Mouse (Mus musculus): ENCODE data around the gene Kif22. TPM values are rescaled to one million over a fixed set of nuclear protein-coding genes. Genes with fewer than 3 reads are reported as not detected.

Gene Kif22
- polyA plus RNA-seq, 1 experiment from 2014 or later: 163 TPM

- Histone ChIP-seq H3K27me3 (no peaks in the 10 kb centered on the region), H3K27ac (no peak overlapping the region), H3K9me3 (no peaks in the 10 kb centered on the region), H3K36me3 (replicated peaks) (peaks cover 38% of the 10 kb centered on the region), H3K4me2 (no peak overlapping the region), H3K9ac (no peak overlapping the region), H3K4me3 (replicated peaks) (no peak overlapping the region), H3K4me1 (peaks cover 37% of the 10 kb centered on the region)
- WGBS: 94% methylated on average over 10 of the region's 10 CpGs
- no peak for ATAC-seq (ENCODE audit: low FRiP score)
Measured at GRCm38 (mm10) chr7:127012845-127013244, 29.4 kb downstream of the Kif22 start.

DNA sequence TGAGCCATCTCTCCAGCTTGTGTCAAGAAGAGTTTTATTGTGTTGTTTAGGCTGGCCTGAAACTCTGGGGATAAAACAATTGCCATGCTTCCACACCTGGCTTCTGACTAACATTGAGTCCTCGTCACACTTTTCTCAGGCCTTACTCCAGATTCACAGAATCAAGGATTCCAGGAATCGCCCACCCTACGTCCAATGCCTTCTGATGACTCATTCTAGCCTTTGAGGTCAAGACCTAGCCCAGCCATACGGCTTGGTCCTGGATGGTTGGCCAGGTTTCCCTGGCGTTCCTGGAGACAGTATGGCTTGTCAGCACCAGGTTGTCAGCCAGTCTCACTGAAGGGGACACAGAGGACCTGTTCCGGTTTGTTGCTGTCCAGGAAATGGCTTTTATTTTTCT is 29.9 kb downstream of the Kif22 start:
- Histone ChIP-seq H3K4me3 (replicated peaks) (no peak overlapping the region), H3K4me1 (peaks cover 33% of the 10 kb centered on the region), H3K27me3 (no peaks in the 10 kb centered on the region), H3K9ac (no peak overlapping the region), H3K4me2 (no peak overlapping the region), H3K36me3 (replicated peaks) (peaks cover 38% of the 10 kb centered on the region), H3K9me3 (no peaks in the 10 kb centered on the region), H3K27ac (no peak overlapping the region)
- no peak for ATAC-seq (ENCODE audit: low FRiP score)
- 91% methylated on average over 6 of the region's 6 CpGs for WGBS

DNA sequence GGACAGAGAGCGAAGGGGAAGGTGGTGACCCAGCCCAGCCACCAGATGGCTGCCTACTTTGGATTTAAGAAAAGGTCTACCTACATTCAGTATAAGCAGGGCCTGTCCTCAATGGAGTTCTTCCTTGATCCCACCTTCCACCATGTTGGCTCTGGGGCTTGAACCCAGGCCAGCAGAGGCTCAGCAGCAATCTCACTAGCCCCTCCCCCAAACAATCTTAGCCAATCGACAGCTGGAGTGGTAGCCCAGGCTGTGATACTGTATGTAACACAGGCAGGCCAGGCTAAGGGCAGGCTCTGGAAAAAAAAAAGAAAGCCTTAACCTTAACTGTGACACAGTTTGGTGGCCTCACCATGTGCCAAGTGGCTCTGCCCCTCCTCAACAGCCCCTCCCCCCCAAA is 30.6 kb downstream of the Kif22 start:
- no peak for ATAC-seq (ENCODE audit: low FRiP score)
- 74% methylated on average over 2 of the region's 2 CpGs for WGBS
- Histone ChIP-seq H3K4me1 (peaks cover 33% of the 10 kb centered on the region), H3K27me3 (no peaks in the 10 kb centered on the region), H3K4me3 (replicated peaks) (no peak overlapping the region), H3K27ac (peak overlapping the region; percentile 19; the same call in 1 of the 2 replicates), H3K9ac (no peak overlapping the region), H3K36me3 (replicated peaks) (peaks cover 38% of the 10 kb centered on the region), H3K4me2 (no peak overlapping the region), H3K9me3 (no peaks in the 10 kb centered on the region)

GRCm38 (mm10) chr7:127011051-127011450 is 31.2 kb downstream of the Kif22 start:
- Histone ChIP-seq H3K9me3 (no peaks in the 10 kb centered on the region), H3K27me3 (no peaks in the 10 kb centered on the region), H3K27ac (no peak overlapping the region), H3K4me3 (replicated peaks) (no peak overlapping the region), H3K4me2 (no peak overlapping the region), H3K36me3 (replicated peaks) (peaks cover 38% of the 10 kb centered on the region), H3K4me1 (peaks cover 32% of the 10 kb centered on the region), H3K9ac (no peak overlapping the region)
- no peak for ATAC-seq (ENCODE audit: low FRiP score)
- WGBS: 93% methylated on average over 2 of the region's 2 CpGs

DNA sequence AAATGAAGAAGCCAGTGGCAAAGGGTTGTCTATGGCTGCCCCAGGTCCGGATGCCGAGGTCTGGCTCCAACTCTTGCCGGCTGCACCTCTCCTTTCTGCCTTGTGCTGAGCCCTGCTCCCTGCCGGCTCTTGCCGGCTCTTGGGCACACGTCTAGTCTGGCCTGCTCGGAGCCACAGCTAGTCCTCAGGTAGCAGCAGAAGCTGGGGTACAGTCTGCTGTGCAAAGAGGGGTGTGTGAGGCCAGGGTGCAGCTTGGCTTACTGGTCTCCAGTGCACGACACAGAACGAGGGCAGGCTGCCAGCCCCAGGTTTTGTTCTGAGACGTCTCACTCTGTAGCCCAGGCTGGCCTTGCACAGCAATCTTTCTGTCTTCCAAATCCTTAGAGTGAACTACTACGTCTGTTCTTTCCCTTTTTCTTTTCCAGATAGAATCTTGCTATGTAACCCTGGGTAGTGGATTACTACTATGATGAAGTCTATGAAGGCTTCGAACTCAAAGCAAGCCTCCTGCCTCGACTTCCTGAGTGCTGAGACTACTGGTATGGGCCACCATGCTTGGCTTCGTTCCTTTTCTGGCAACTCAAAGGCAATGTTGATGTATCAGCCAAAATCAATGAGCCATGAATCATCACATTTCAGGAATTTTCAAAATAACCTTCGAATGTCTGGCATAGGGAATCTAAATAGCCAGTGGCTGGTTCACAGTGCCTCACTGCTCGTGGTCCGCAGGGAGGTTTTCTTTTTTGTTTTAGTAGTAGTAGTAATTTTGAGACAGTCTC is 32.8 kb downstream of the Kif22 start:
- Histone ChIP-seq H3K27ac (peak overlapping the region; percentile 78; the same call in 1 of the 2 replicates), H3K4me1 (peaks cover 17% of the 10 kb centered on the region), H3K4me3 (replicated peaks) (no peak overlapping the region), H3K9me3 (no peaks in the 10 kb centered on the region), H3K9ac (0 out of 2 replicates have a peak overlapping the region, but pooled peaks have one; percentile 2), H3K4me2 (no peak overlapping the region), H3K36me3 (replicated peaks) (peaks cover 25% of the 10 kb centered on the region), H3K27me3 (no peaks in the 10 kb centered on the region)
- no peak for ATAC-seq (ENCODE audit: low FRiP score)
- 87% methylated on average over 17 of the region's 17 CpGs for WGBS

- Histone ChIP-seq H3K4me1 (peaks cover 11% of the 10 kb centered on the region), H3K27ac (peak overlapping the region; percentile 78), H3K9me3 (no peaks in the 10 kb centered on the region), H3K36me3 (replicated peaks) (peaks cover 14% of the 10 kb centered on the region), H3K4me3 (replicated peaks) (no peak overlapping the region), H3K27me3 (no peaks in the 10 kb centered on the region), H3K9ac (0 out of 2 replicates have a peak overlapping the region, but pooled peaks have one; percentile 2), H3K4me2 (no peak overlapping the region)
- 77% methylated on average over 9 of the region's 9 CpGs for WGBS
- peak; percentile 68 for ATAC-seq (ENCODE audit: low FRiP score)
Measured at GRCm38 (mm10) chr7:127008239-127009019, 33.8 kb downstream of the Kif22 start.

GRCm38 (mm10) chr7:127007313-127008024 is 34.8 kb downstream of the Kif22 start:
- Histone ChIP-seq H3K36me3 (replicated peaks) (peaks cover 4% of the 10 kb centered on the region; the same call in 1 of the 2 replicates), H3K27me3 (no peaks in the 10 kb centered on the region), H3K9me3 (no peaks in the 10 kb centered on the region), H3K27ac (0 out of 2 replicates have a peak overlapping the region, but pooled peaks have one; percentile 78), H3K4me1 (peaks cover 11% of the 10 kb centered on the region), H3K9ac (no peak overlapping the region), H3K4me3 (replicated peaks) (no peak overlapping the region), H3K4me2 (no peak overlapping the region)
- no peak for ATAC-seq (ENCODE audit: low FRiP score)
- WGBS: 84% methylated on average over 6 of the region's 6 CpGs

- H3K27ac ChIP-seq: no peak overlapping the region
- no peak for ATAC-seq (ENCODE audit: low FRiP score)
- 89% methylated on average over 4 of the region's 4 CpGs for WGBS
- no peak overlapping the region for H3K4me3 ChIP-seq (replicated peaks)
- no peaks in the 10 kb centered on the region for H3K9me3 ChIP-seq
- H3K27me3 ChIP-seq: no peaks in the 10 kb centered on the region
- peaks cover 5% of the 10 kb centered on the region for H3K4me1 ChIP-seq
- H3K36me3 ChIP-seq (replicated peaks): no peaks in the 10 kb centered on the region
- no peak overlapping the region for H3K4me2 ChIP-seq
- H3K9ac ChIP-seq: no peak overlapping the region
Measured at GRCm38 (mm10) chr7:127004122-127004875, 38.0 kb downstream of the Kif22 start.

DNA sequence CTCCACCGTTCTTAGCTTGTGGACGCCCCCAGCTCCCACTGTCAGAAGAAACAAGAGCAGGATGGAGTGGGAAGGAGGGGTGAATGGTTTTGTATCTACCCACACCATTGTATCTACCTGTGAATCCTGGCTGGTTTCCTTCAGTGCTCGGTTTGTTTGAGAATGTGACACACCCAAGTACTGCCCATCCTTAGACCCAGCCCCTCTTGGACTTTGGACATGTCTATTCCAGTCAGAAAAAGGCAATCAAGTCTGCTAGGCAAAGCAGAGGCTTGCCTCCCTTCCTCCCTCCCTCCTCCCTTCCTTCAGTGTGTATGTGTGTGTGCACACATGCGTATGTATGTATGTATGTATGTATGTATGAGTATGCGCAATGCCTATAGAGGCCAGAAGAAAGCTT is 38.7 kb downstream of the Kif22 start:
- WGBS: 94% methylated on average over 5 of the region's 5 CpGs
- Histone ChIP-seq H3K4me2 (no peak overlapping the region), H3K9me3 (no peaks in the 10 kb centered on the region), H3K36me3 (replicated peaks) (no peaks in the 10 kb centered on the region), H3K4me3 (replicated peaks) (no peak overlapping the region), H3K9ac (no peak overlapping the region), H3K27me3 (no peaks in the 10 kb centered on the region), H3K27ac (no peak overlapping the region), H3K4me1 (peaks cover 3% of the 10 kb centered on the region)
- ATAC-seq (ENCODE audit: low FRiP score): no peak

- no peak overlapping the region for H3K27ac ChIP-seq
- no peaks in the 10 kb centered on the region for H3K27me3 ChIP-seq
- H3K9ac ChIP-seq: no peak overlapping the region
- no peak for ATAC-seq (ENCODE audit: low FRiP score)
- H3K4me2 ChIP-seq: no peak overlapping the region
- no peaks in the 10 kb centered on the region for H3K4me1 ChIP-seq
- H3K9me3 ChIP-seq: no peaks in the 10 kb centered on the region
- 88% methylated on average over 10 of the region's 10 CpGs for WGBS
- H3K36me3 ChIP-seq (replicated peaks): no peaks in the 10 kb centered on the region
- no peak overlapping the region for H3K4me3 ChIP-seq (replicated peaks)
Measured at GRCm38 (mm10) chr7:126999568-126999967, 42.7 kb downstream of the Kif22 start.

DNA sequence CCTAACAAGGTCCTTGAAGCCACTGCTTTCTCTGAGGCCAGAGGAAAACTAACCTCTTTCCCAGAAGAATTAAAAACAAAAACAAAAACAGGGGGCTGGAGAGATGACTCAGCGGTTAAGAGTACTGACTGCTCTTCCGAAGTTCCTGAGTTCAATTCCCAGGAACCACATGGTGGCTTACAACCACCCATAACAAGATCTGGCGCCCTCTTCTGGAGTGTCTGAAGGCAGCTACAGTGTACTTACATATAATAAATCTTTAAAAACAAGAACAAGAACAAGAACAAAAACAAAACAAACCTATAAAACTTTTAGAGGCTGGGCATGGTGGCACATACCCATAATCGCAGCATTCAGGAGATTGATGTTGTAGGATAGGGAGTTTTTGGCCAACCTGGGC is 45.8 kb downstream of the Kif22 start:
- H3K4me2 ChIP-seq: no peak overlapping the region
- H3K27me3 ChIP-seq: no peaks in the 10 kb centered on the region
- no peaks in the 10 kb centered on the region for H3K9me3 ChIP-seq
- WGBS: 74% methylated on average over 4 of the region's 4 CpGs
- no peak overlapping the region for H3K4me3 ChIP-seq (replicated peaks)
- ATAC-seq (ENCODE audit: low FRiP score): no peak
- no peak overlapping the region for H3K9ac ChIP-seq
- H3K4me1 ChIP-seq: no peaks in the 10 kb centered on the region
- no peaks in the 10 kb centered on the region for H3K36me3 ChIP-seq (replicated peaks)
- no peak overlapping the region for H3K27ac ChIP-seq

Data from forebrain, embryonic 12.5 days (tissue).